In genomic region chr12:90059786-90060185, GRCm38 (mm10) we compare ENCODE assay signal across 26 mouse cellular contexts.
DNase-seq lines count a peak whose midpoint lies in the region; ATAC-seq and TF ChIP-seq lines count a peak whose summit lies in the region.
"Had no signal": no experiment of that assay in that cellular context is flagged by ENCODE, and none has a peak within 500 bp of the region (broad histone marks: within the 10 kb centered on the region; RNA-seq: fewer than 3 reads in every experiment).

No protein-coding gene starts in this region.

- H3K9ac ChIP-seq in forebrain, embryonic 14.5 days (ENCODE audit: low read length): no peak overlapping the region
- H3K9ac ChIP-seq: embryonic facial prominence, embryonic 12.5 days; heart, embryonic 13.5 days; hindbrain, embryonic 14.5 days; liver, embryonic 12.5 days; liver, postnatal 0 days; midbrain, embryonic 12.5 days; neural tube, embryonic 13.5 days had no signal

- 69% methylated on average over 3 of the region's 3 CpGs for WGBS in forebrain, embryonic 14.5 days

- H3K4me1 ChIP-seq in forebrain, embryonic 14.5 days (ENCODE audit: control insufficient read depth, insufficient read depth, low read length): 0 out of 2 replicates have a peak, but pooled peaks cover 6% of the 10 kb centered on the region
- H3K4me1 ChIP-seq: liver, embryonic 12.5 days had no signal

- no peak for ATAC-seq in forebrain, embryonic 14.5 days
- ATAC-seq: CD4-positive, CD25-positive, alpha-beta regulatory T cell, adult 4 months; forebrain, embryonic 16.5 days; intestine, postnatal 0 days; liver, embryonic 12.5 days; liver, postnatal 0 days had no signal

- no peak overlapping the region for H3K4me3 ChIP-seq in left cerebral cortex, adult 2 months
- no peak overlapping the region for H3K4me3 ChIP-seq in forebrain, embryonic 14.5 days (ENCODE audit: low read depth, low read length)
- H3K4me3 ChIP-seq: embryonic facial prominence, embryonic 12.5 days; heart, embryonic 13.5 days; liver, embryonic 12.5 days; midbrain, embryonic 12.5 days; neural tube, embryonic 13.5 days had no signal

- TF ChIP-seq CTCF in left cerebral cortex, adult 2 months (IDR thresholded peaks at IDR 0.05): no peak

- peak overlapping the region; percentile 50; the same call in 1 of the 2 replicates for H3K27ac ChIP-seq in left cerebral cortex, adult 2 months
- no peak overlapping the region for H3K27ac ChIP-seq in forebrain, embryonic 14.5 days (ENCODE audit: low read depth, low read length)
- H3K27ac ChIP-seq: embryonic facial prominence, embryonic 12.5 days; heart, embryonic 13.5 days; hindbrain, embryonic 14.5 days; liver, embryonic 12.5 days; midbrain, embryonic 12.5 days; neural tube, embryonic 13.5 days had no signal

- H3K9me3 ChIP-seq in forebrain, embryonic 14.5 days (replicated peaks; ENCODE audit: control insufficient read depth, low read length): no peaks in the 10 kb centered on the region
- H3K9me3 ChIP-seq: embryonic facial prominence, embryonic 12.5 days; heart, embryonic 13.5 days; liver, embryonic 12.5 days; midbrain, embryonic 12.5 days; neural tube, embryonic 13.5 days had no signal

- DNase-seq in layer of hippocampus, adult 11-12 months (ENCODE audit: low spot score): peak; percentile 15
- no peak for DNase-seq in layer of hippocampus, postnatal 10 days (ENCODE audit: low spot score in 2 of 2)
- DNase-seq in left cerebral cortex, adult 2 months (ENCODE audit: extremely low spot score in 1 of 2, low spot score in 2 of 2): no peak
- no peak for DNase-seq in left cerebral cortex, postnatal 10 days (ENCODE audit: extremely low spot score in 1 of 2, low spot score in 2 of 2)
- peak; percentile 65 for DNase-seq in brain, adult 2 months (ENCODE audit: low read depth, low spot score)
- peak; percentile 17 for DNase-seq in right cerebral cortex, postnatal 25 days
- DNase-seq in forebrain, embryonic 14.5 days (ENCODE audit: low spot score): no peak
- DNase-seq: adrenal gland, postnatal 14 days; cerebellum, adult 11-12 months; cerebellum, adult 9-11 months; embryo, embryonic 11 days; heart, postnatal 10 days; kidney, adult 9 months; kidney, postnatal 10 days; liver, postnatal 0 days; lung, postnatal 36 days; thymus, postnatal 4 days had no signal

- H3K4me2 ChIP-seq in forebrain, embryonic 14.5 days (ENCODE audit: low read length): no peak overlapping the region
- H3K4me2 ChIP-seq: embryonic facial prominence, embryonic 12.5 days; heart, embryonic 13.5 days; hindbrain, embryonic 14.5 days; liver, embryonic 12.5 days; midbrain, embryonic 12.5 days; neural tube, embryonic 13.5 days had no signal

- no peaks in the 10 kb centered on the region for H3K27me3 ChIP-seq in forebrain, embryonic 14.5 days (replicated peaks; ENCODE audit: control insufficient read depth, insufficient read depth, low read length)
- H3K27me3 ChIP-seq: embryonic facial prominence, embryonic 12.5 days; heart, embryonic 13.5 days; liver, embryonic 12.5 days; midbrain, embryonic 12.5 days; neural tube, embryonic 13.5 days had no signal

- intact Hi-C loops in left cerebral cortex, adult 2 months (cut with DNase I): loop anchor here (5.0 kb wide), 1 partner anchor 83 kb away; no protein-coding TSS in a partner anchor
- intact Hi-C loops in left cerebral cortex, postnatal 10 days (cut with DNase I): no loop called here

- no peaks in the 10 kb centered on the region for H3K36me3 ChIP-seq in forebrain, embryonic 14.5 days (ENCODE audit: control insufficient read depth, insufficient read depth, low read length)
- H3K36me3 ChIP-seq: embryonic facial prominence, embryonic 12.5 days; heart, embryonic 13.5 days; liver, embryonic 12.5 days; midbrain, embryonic 12.5 days; neural tube, embryonic 13.5 days had no signal

Comparison
In these comparisons a context has a peak if more than half of its experiments do, and no peak if none do; other contexts are left out.
1. DNase-seq: peak in layer of hippocampus, adult 11-12 months (single experiment), brain, adult 2 months (single experiment) and right cerebral cortex, postnatal 25 days (single experiment); none in layer of hippocampus, postnatal 10 days (0 of 2), left cerebral cortex, adult 2 months (0 of 2), left cerebral cortex, postnatal 10 days (0 of 2) and forebrain, embryonic 14.5 days (single experiment).